Mouse (Mus musculus) MEL (cell line): Measurements from ENCODE around the gene Hist1h1t. TPM values are rescaled to one million over a fixed set of nuclear protein-coding genes. Genes with fewer than 3 reads are reported as not detected.

Experiments
- DNase-seq: peaks from one replicate; pipeline ENCODE4 v3.0.0; 2011; ENCODE audit warnings: low read depth, low spot score
- H3K27ac ChIP-seq: 2 replicates; pipeline ENCODE4 v1.5.1; 2012; ENCODE audit warnings: low read depth, mild to moderate bottlenecking, control low read depth, low read length, moderate library complexity; ENCODE audit not compliant: control insufficient read depth
- H3K27me3 ChIP-seq, 2 experiments: fragments of 150-350 bp in 1 of 2; sonication (generic) in 1 of 2; 2 replicates each; pipeline ENCODE4 v1.6.1; 2012; ENCODE audit warnings: low read length in 2 of 2, mild to moderate bottlenecking in 2 of 2, improper control_type of control experiment in 1 of 2, moderate library complexity in 1 of 2; ENCODE audit not compliant: insufficient read depth in 2 of 2, control insufficient read depth in 1 of 2
- H3K36me3 ChIP-seq, 2 experiments: 2 replicates each; pipeline ENCODE4 v1.6.1; 2012 to 2014; ENCODE audit warnings: low read length in 2 of 2, improper control_type of control experiment in 1 of 2, inconsistent platforms in 1 of 2, mild to moderate bottlenecking in 1 of 2; ENCODE audit not compliant: insufficient read depth in 2 of 2, control insufficient read depth in 1 of 2
- H3K4me1 ChIP-seq, 2 experiments: fragments of 150-350 bp in 1 of 2; sonication (generic) in 1 of 2; 2 replicates each; pipeline ENCODE4 v1.6.1; 2012; ENCODE audit warnings: low read length in 2 of 2, improper control_type of control experiment in 1 of 2, mild to moderate bottlenecking in 1 of 2; ENCODE audit not compliant: insufficient read depth in 2 of 2, control insufficient read depth in 1 of 2
- H3K4me3 ChIP-seq, 2 experiments: fragments of 150-350 bp in 1 of 2; sonication (generic) in 1 of 2; 2 replicates each; pipeline ENCODE4 v1.5.1; 2012; ENCODE audit warnings: low read depth in 2 of 2, low read length in 2 of 2, mild to moderate bottlenecking in 2 of 2, moderate library complexity in 2 of 2, control low read depth in 1 of 2, improper control_type of control experiment in 1 of 2; ENCODE audit not compliant: control insufficient read depth in 1 of 2, insufficient read depth in 1 of 2
- H3K79me2 ChIP-seq: 2 replicates; pipeline ENCODE4 v1.6.1; 2012; ENCODE audit warnings: mild to moderate bottlenecking, low read length, moderate library complexity; ENCODE audit not compliant: control insufficient read depth, poor library complexity, insufficient read depth
- H3K9ac ChIP-seq: 2 replicates; pipeline ENCODE4 v1.6.1; 2012; ENCODE audit warnings: low read depth, mild to moderate bottlenecking, control low read depth, low read length, moderate library complexity; ENCODE audit not compliant: control insufficient read depth, poor library complexity, severe bottlenecking
- H3K9me3 ChIP-seq: fragments of 150-350 bp; sonication (generic); replicated peaks from 2 replicates; pipeline ENCODE4 v1.6.1; 2012; ENCODE audit warnings: mild to moderate bottlenecking, low read length, improper control_type of control experiment, moderate library complexity; ENCODE audit not compliant: insufficient read depth
- BHLHE40 ChIP-seq: IDR thresholded peaks from 2 replicates; pipeline ENCODE4 v1.6.1; 2012; ENCODE audit warnings: low read depth, mild to moderate bottlenecking, inconsistent platforms, low read length, improper control_type of control experiment, borderline replicate concordance
- CHD2 ChIP-seq: IDR thresholded peaks from 2 replicates; pipeline ENCODE4 v1.6.1; 2011; ENCODE audit warnings: low read length, improper control_type of control experiment
- ELF1 ChIP-seq: IDR thresholded peaks from 2 replicates; pipeline ENCODE4 v1.6.1; 2014; ENCODE audit warnings: low read depth, mild to moderate bottlenecking, inconsistent platforms, low read length, improper control_type of control experiment, moderate library complexity
- GABPA ChIP-seq: IDR thresholded peaks from 2 replicates; pipeline ENCODE4 v1.6.1; 2012; ENCODE audit warnings: low read depth, mild to moderate bottlenecking, inconsistent platforms, low read length, improper control_type of control experiment, moderate library complexity
- MAFK ChIP-seq: IDR thresholded peaks from 2 replicates; pipeline ENCODE4 v1.6.1; 2011; ENCODE audit warnings: low read depth, mild to moderate bottlenecking, low read length, improper control_type of control experiment, borderline replicate concordance
- MAX ChIP-seq: IDR thresholded peaks from 2 replicates; pipeline ENCODE4 v1.6.1; 2011; ENCODE audit warnings: low read length, improper control_type of control experiment
- MAZ ChIP-seq: IDR thresholded peaks from 2 replicates; pipeline ENCODE4 v1.6.1; 2012; ENCODE audit warnings: low read depth, mild to moderate bottlenecking, inconsistent platforms, low read length, improper control_type of control experiment
- MEF2A ChIP-seq: IDR thresholded peaks from 2 replicates; pipeline ENCODE4 v1.6.1; 2014; ENCODE audit warnings: low read depth, mild to moderate bottlenecking, inconsistent platforms, low read length, improper control_type of control experiment; ENCODE audit not compliant: poor library complexity, insufficient replicate concordance, severe bottlenecking; ENCODE audit errors: extremely low read depth
- MXI1 ChIP-seq: IDR thresholded peaks from 2 replicates; pipeline ENCODE4 v1.6.1; 2011; ENCODE audit warnings: mild to moderate bottlenecking, low read depth, low read length, improper control_type of control experiment
- MYB ChIP-seq: IDR thresholded peaks from 2 replicates; pipeline ENCODE4 v1.6.1; 2011; ENCODE audit warnings: mild to moderate bottlenecking, low read depth, low read length, improper control_type of control experiment
- MYC ChIP-seq: IDR thresholded peaks from 2 replicates; pipeline ENCODE4 v1.6.1; 2011; ENCODE audit warnings: low read depth, mild to moderate bottlenecking, low read length, improper control_type of control experiment, moderate library complexity
- POLR2A ChIP-seq, 2 experiments: IDR thresholded peaks; 2 replicates each; pipeline ENCODE4 v1.6.1; 2011 to 2012; ENCODE audit warnings: low read length in 2 of 2, mild to moderate bottlenecking in 2 of 2, control low read depth in 1 of 2, improper control_type of control experiment in 1 of 2, low read depth in 1 of 2, moderate library complexity in 1 of 2; ENCODE audit not compliant: control insufficient read depth in 1 of 2, insufficient read depth in 1 of 2, poor library complexity in 1 of 2
- POLR2AphosphoS2 ChIP-seq: IDR thresholded peaks from 2 replicates; pipeline ENCODE4 v1.6.1; 2011; ENCODE audit warnings: low read length, improper control_type of control experiment
- POLR2AphosphoS5 ChIP-seq: IDR thresholded peaks from 2 replicates; pipeline ENCODE4 v1.6.1; 2012; ENCODE audit warnings: low read depth, borderline replicate concordance, mild to moderate bottlenecking, inconsistent platforms, low read length, moderate library complexity, mixed read lengths
- RAD21 ChIP-seq: IDR thresholded peaks from 2 replicates; pipeline ENCODE4 v1.6.1; 2011; ENCODE audit warnings: mild to moderate bottlenecking, low read depth, low read length, improper control_type of control experiment
- SIN3A ChIP-seq: IDR thresholded peaks from 2 replicates; pipeline ENCODE4 v1.6.1; 2012; ENCODE audit warnings: low read length, improper control_type of control experiment, inconsistent platforms
- TCF12 ChIP-seq: IDR thresholded peaks from 2 replicates; pipeline ENCODE4 v1.6.1; 2014; ENCODE audit warnings: low read depth, mild to moderate bottlenecking, inconsistent platforms, low read length, improper control_type of control experiment, moderate library complexity
- UBTF ChIP-seq: IDR thresholded peaks from 2 replicates; pipeline ENCODE4 v1.6.1; 2012; ENCODE audit warnings: low read depth, mild to moderate bottlenecking, inconsistent platforms, low read length, improper control_type of control experiment, moderate library complexity, borderline replicate concordance; ENCODE audit not compliant: insufficient read depth
- USF1 ChIP-seq: IDR thresholded peaks from 2 replicates; pipeline ENCODE4 v1.6.1; 2014; ENCODE audit warnings: low read depth, mild to moderate bottlenecking, inconsistent platforms, low read length, improper control_type of control experiment, moderate library complexity
- ZKSCAN1 ChIP-seq: IDR thresholded peaks from 2 replicates; pipeline ENCODE4 v1.6.1; 2012; ENCODE audit warnings: low read depth, mild to moderate bottlenecking, inconsistent platforms, low read length, improper control_type of control experiment, moderate library complexity
- ZMIZ1 ChIP-seq: IDR thresholded peaks from 2 replicates; pipeline ENCODE4 v1.6.1; 2012; ENCODE audit warnings: low read depth, mild to moderate bottlenecking, inconsistent platforms, low read length, improper control_type of control experiment, moderate library complexity
- ZNF384 ChIP-seq: IDR thresholded peaks from 2 replicates; pipeline ENCODE4 v1.6.1; 2012; ENCODE audit warnings: low read depth, mild to moderate bottlenecking, inconsistent platforms, low read length, improper control_type of control experiment
- polyA plus RNA-seq, 2 experiments: library from polyadenylated mRNA; stranded (reverse) in 1 of 2; unstranded in 1 of 2; fragments of >175 nt in 1 of 2; fragments of >200 nt in 1 of 2; gene quantifications; 2 replicates each; pipeline versions ENCODE4 v1.2.1 to v1.2.4; 2012; ENCODE audit warnings: low replicate concordance in 2 of 2, low read depth in 1 of 2; ENCODE audit not compliant: insufficient read length in 2 of 2, insufficient read depth in 1 of 2, missing spikeins in 1 of 2
- total RNA-seq: library from RNA; depleted of rRNA; stranded (reverse); fragments of 300-350 nt; gene quantifications from 2 replicates; pipeline ENCODE4 v1.2.3, GENCODE M21; 2012

Gene Hist1h1t
- total and polyA plus RNA-seq, 3 experiments: 2.7 TPM; not detected in 2

DNA sequence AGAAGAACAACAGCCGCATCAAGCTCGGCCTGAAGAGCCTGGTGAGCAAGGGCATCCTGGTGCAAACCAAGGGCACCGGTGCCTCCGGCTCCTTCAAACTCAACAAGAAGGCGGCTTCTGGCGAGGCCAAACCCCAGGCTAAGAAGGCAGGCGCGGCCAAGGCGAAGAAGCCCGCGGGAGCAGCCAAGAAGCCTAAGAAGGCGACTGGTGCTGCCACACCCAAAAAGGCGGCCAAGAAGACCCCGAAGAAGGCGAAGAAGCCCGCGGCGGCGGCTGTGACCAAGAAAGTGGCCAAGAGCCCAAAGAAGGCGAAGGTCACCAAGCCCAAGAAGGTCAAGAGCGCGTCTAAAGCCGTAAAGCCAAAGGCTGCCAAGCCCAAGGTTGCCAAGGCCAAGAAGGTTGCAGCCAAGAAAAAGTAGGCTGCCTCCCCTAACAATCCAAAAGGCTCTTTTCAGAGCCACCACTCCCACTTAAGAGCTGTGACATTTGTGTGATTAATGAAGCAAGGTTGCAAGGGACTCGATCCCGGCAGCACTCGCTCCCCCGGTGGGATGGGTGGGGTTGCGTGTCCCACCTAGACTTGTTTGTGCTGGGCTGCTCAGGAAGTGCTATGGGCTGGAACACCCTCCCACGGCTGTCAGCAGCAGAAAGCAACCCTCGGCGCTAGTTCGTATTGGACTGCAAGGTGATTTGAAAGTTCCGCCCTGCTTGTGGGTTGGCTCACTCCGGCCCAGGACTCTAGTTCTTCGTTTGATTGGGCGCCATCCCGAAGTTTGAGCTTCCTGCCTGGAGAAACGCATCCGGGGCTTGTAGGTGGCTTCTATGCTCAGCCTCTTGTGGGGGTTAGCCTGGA lies 43.7 kb downstream of the Hist1h1t start:
- Histone ChIP-seq H3K36me3 (peaks cover 0 to 22% of the 10 kb centered on the region in 2 experiments; a peak in 2 of 4 replicates), H3K79me2 (peaks cover 1% of the 10 kb centered on the region; the same call in 1 of the 2 replicates), H3K4me1 (0 out of 4 replicates have a peak, but pooled peaks cover 3 to 5% of the 10 kb centered on the region in 2 experiments), H3K27ac (peak overlapping the region; percentile 99), H3K9ac (peak overlapping the region; percentile 85), H3K27me3 (no peaks in the 10 kb centered on the region), H3K9me3 (no peaks in the 10 kb centered on the region), H3K4me3 (peak overlapping the region; percentile 67 to 70)
- peak; percentile 98 for DNase-seq
- TF ChIP-seq POLR2A (IDR thresholded peaks at IDR 0.05; ENCODE audit: control insufficient read depth in 1 of 2, insufficient read depth in 1 of 2, low read depth in 1 of 2, low read length in 2 of 2, poor library complexity in 1 of 2) (peak; percentile 93), ZNF384 (no peak), USF1 (no peak), RAD21 (no peak), SIN3A (no peak), BHLHE40 (no peak), POLR2AphosphoS5 (peak; percentile 97), MAZ (no peak), UBTF (peak; percentile 97; the same call in 1 of the 2 replicates)

- Histone ChIP-seq H3K36me3 (peaks cover 0 to 22% of the 10 kb centered on the region in 2 experiments; a peak in 2 of 4 replicates), H3K9me3 (no peaks in the 10 kb centered on the region), H3K27me3 (no peaks in the 10 kb centered on the region), H3K27ac (peak overlapping the region; percentile 99), H3K79me2 (peaks cover 1% of the 10 kb centered on the region; the same call in 1 of the 2 replicates), H3K9ac (peak overlapping the region; percentile 85), H3K4me3 (peak overlapping the region; percentile 67 to 70), H3K4me1 (0 out of 4 replicates have a peak, but pooled peaks cover 3% of the 10 kb centered on the region in 2 experiments)
- peak; percentile 56; the same call in 1 of the 2 replicates for TF ChIP-seq POLR2AphosphoS5
- TF ChIP-seq ZKSCAN1: no peak
- no peak for DNase-seq
These were observed 44.3 kb downstream of the Hist1h1t start for GRCm38 (mm10) chr13:23739922-23740252.

DNA sequence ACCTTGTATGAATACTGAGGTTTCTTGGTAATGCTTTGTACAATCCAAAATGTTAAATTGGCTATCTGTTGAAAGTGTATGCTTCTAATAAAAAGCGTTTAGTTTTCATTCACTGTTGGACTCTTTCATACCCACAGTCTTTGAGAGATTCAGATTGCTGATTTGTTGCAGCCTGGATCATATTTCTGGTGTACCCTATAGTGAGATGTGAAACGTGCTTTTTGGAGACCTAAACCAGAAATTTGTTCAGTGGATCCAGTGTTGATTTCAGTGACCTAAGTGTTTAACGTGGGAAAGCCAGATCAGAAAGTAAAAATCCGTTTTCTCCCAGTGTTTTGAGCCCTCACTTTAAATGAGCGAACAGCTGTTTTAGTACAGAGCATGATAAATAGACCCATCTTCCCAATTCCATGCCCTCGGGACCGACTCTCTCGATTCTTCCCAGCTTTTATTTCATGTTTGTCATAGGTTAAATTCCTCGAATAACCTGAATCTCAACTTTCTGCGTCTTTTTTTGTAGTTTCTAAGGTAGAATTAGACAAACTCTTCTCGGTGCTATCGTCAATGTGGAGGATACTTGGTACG lies 44.7 kb downstream of the Hist1h1t start:
- H3K4me3 ChIP-seq: peak overlapping the region; percentile 67 to 70
- H3K4me1 ChIP-seq: 0 out of 4 replicates have a peak, but pooled peaks cover 3% of the 10 kb centered on the region in 2 experiments
- H3K27me3 ChIP-seq: no peaks in the 10 kb centered on the region
- H3K79me2 ChIP-seq: peaks cover 1% of the 10 kb centered on the region; the same call in 1 of the 2 replicates
- peak overlapping the region; percentile 85 for H3K9ac ChIP-seq
- peaks cover 0 to 22% of the 10 kb centered on the region in 2 experiments; a peak in 2 of 4 replicates for H3K36me3 ChIP-seq
- peak overlapping the region; percentile 99 for H3K27ac ChIP-seq
- H3K9me3 ChIP-seq: no peaks in the 10 kb centered on the region
- no peak for DNase-seq
- TF ChIP-seq MYC (no peak), ELF1 (no peak), POLR2A (IDR thresholded peaks at IDR 0.05; ENCODE audit: control insufficient read depth in 1 of 2, insufficient read depth in 1 of 2, low read depth in 1 of 2, low read length in 2 of 2, poor library complexity in 1 of 2) (no peak), MAFK (no peak), POLR2AphosphoS2 (no peak), TCF12 (no peak), MAX (no peak), MXI1 (no peak), MEF2A (no peak), SIN3A (no peak), ZMIZ1 (no peak), CHD2 (no peak), RAD21 (no peak), USF1 (no peak), GABPA (no peak), MYB (no peak)
